Mouse (Mus musculus): ENCODE results near the gene Birc2.

DNA sequence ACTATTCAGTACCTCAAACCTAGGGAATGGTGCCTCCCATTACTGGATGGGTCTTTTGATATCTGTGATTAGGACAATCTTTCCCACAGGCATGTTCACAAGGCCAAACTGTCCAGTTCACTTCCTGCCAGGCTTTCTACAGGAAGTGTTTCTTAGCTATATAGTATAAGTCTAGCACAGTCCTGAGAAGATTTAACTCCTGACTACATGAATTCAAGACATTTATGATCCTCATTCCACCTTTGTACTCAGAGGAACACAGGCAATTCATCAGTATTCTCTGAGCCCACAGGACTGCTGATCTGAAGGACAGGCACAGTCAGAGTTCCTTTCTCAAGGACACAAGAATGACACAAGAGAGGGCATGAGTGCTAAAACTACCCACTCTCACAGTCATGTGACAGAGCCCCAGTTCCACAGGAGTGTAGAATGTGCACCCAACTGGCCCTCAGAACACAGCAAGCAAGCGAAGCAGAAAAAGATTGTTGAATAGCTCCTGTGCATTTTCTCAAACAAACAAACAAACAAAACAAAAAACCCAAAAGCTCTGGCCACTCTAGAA is 45.5 kb upstream of the Birc2 start:
- no peak for TF ChIP-seq CTCF (IDR thresholded peaks at IDR 0.05; ENCODE audit: low read depth, low read length)
- TF ChIP-seq POLR2A (IDR thresholded peaks at IDR 0.05; ENCODE audit: insufficient read depth, low read length) = no peak

All from ES-Bruce4 (cell line).